Mouse (Mus musculus) liver, adult 2 months (tissue): ENCODE measurements around the gene Rubcnl. TPM values are rescaled to one million over a fixed set of nuclear protein-coding genes. Genes with fewer than 3 reads are reported as not detected.

ENCODE experiments used
- DNase-seq: peaks from one replicate; pipeline ENCODE4 v3.0.0-alpha.2; 2011; ENCODE audit warnings: low read depth, low spot score; ENCODE audit errors: extremely low read depth
- H3K27ac ChIP-seq: fragments of 200-500 bp; replicated peaks from 2 replicates; pipeline ENCODE4 v1.5.1; 2012; ENCODE audit warnings: low read depth, mild to moderate bottlenecking, control low read depth, inconsistent platforms, low read length; ENCODE audit not compliant: insufficient read depth
- H3K27me3 ChIP-seq: fragments of 200-500 bp; 2 replicates; pipeline ENCODE4 v1.6.1; 2012; ENCODE audit warnings: mild to moderate bottlenecking, moderate library complexity, low read length, inconsistent platforms; ENCODE audit not compliant: control insufficient read depth, insufficient read depth
- H3K36me3 ChIP-seq: fragments of 200-500 bp; 2 replicates; pipeline ENCODE4 v1.6.1; 2012; ENCODE audit warnings: low read length, inconsistent platforms; ENCODE audit not compliant: control insufficient read depth, insufficient read depth
- H3K4me1 ChIP-seq: fragments of 200-500 bp; 2 replicates; pipeline ENCODE4 v1.6.1; 2011; ENCODE audit warnings: low read length; ENCODE audit not compliant: control insufficient read depth, insufficient read depth
- H3K4me3 ChIP-seq: fragments of 200-500 bp; 2 replicates; pipeline ENCODE4 v1.5.1; 2011; ENCODE audit warnings: low read depth, mild to moderate bottlenecking, control low read depth, low read length, moderate library complexity; ENCODE audit not compliant: insufficient read depth
- H3K79me2 ChIP-seq: fragments of 200-500 bp; 2 replicates; pipeline ENCODE4 v1.6.1; 2012; ENCODE audit warnings: inconsistent platforms, mild to moderate bottlenecking, low read length, moderate library complexity; ENCODE audit not compliant: control insufficient read depth, insufficient read depth
- H3K9ac ChIP-seq: fragments of 200-500 bp; 2 replicates; pipeline ENCODE4 v1.6.1; 2012; ENCODE audit warnings: low read depth, mild to moderate bottlenecking, control low read depth, inconsistent platforms, low read length
- CTCF ChIP-seq: fragments of 200-500 bp; IDR thresholded peaks from 2 replicates; pipeline ENCODE4 v1.5.1; 2011; ENCODE audit warnings: low read depth, low read length, control low read depth
- POLR2A ChIP-seq: fragments of 200-500 bp; IDR thresholded peaks from 2 replicates; pipeline ENCODE4 v1.6.1; 2011; ENCODE audit warnings: low read length, control low read depth; ENCODE audit not compliant: insufficient read depth; ENCODE audit errors: extremely low read depth
- WGBS: fragments of 180-500 bp; shearing (Covaris S2); methylation state at CpG from one replicate; pipeline ENCODE4 v1.1.7; 2018; 5-methylcytosine and 5-hydroxymethylcytosine counted together
- polyA plus RNA-seq: library from polyadenylated mRNA; depleted of rRNA; stranded (reverse); fragments of >200 nt; gene quantifications from 2 replicates; pipeline ENCODE4 v1.2.3, GENCODE M21; 2012
- total RNA-seq: library from RNA; depleted of rRNA; stranded (reverse); fragments of >200 nt; gene quantifications from 2 replicates; pipeline ENCODE4 v1.2.3, GENCODE M21; 2014

Rubcnl gene
- total and polyA plus RNA-seq, 2 experiments = 0.21 to 1.1 TPM

GRCm38 (mm10) chr14:75052451-75052850 is 36.6 kb downstream of the Rubcnl start:
- Histone ChIP-seq H3K27ac (no peak overlapping the region), H3K9ac (no peak overlapping the region), H3K79me2 (no peaks in the 10 kb centered on the region), H3K4me3 (no peak overlapping the region), H3K4me1 (peaks cover 12% of the 10 kb centered on the region; the same call in 1 of the 2 replicates), H3K36me3 (no peaks in the 10 kb centered on the region), H3K27me3 (no peaks in the 10 kb centered on the region)
- DNase-seq = no peak
- 73% methylated on average over 8 of the region's 8 CpGs for WGBS
- TF ChIP-seq POLR2A (no peak), CTCF (peak; percentile 23; the same call in 1 of the 2 replicates)

- Histone ChIP-seq H3K4me1 (peaks cover 12% of the 10 kb centered on the region; the same call in 1 of the 2 replicates), H3K9ac (peak overlapping the region; percentile 26), H3K27ac (peak overlapping the region; percentile 76), H3K4me3 (no peak overlapping the region), H3K27me3 (no peaks in the 10 kb centered on the region), H3K79me2 (no peaks in the 10 kb centered on the region), H3K36me3 (no peaks in the 10 kb centered on the region)
- no peak for TF ChIP-seq CTCF
- TF ChIP-seq POLR2A = no peak
- 33% methylated on average over 14 of the region's 14 CpGs for WGBS
- DNase-seq = peak; percentile 58
These were observed 38.9 kb downstream of the Rubcnl start for GRCm38 (mm10) chr14:75054455-75055343.

- no peaks in the 10 kb centered on the region for H3K27me3 ChIP-seq
- no peak overlapping the region for H3K27ac ChIP-seq
- no peak overlapping the region for H3K9ac ChIP-seq
- H3K79me2 ChIP-seq = no peaks in the 10 kb centered on the region
- WGBS = 71% methylated on average over 9 of the region's 9 CpGs
- peaks cover 12% of the 10 kb centered on the region; the same call in 1 of the 2 replicates for H3K4me1 ChIP-seq
- H3K4me3 ChIP-seq = no peak overlapping the region
- peak; percentile 40 for DNase-seq
- TF ChIP-seq CTCF (no peak), POLR2A (no peak)
- H3K36me3 ChIP-seq = no peaks in the 10 kb centered on the region
These were observed 41.1 kb downstream of the Rubcnl start for GRCm38 (mm10) chr14:75056861-75057431.

- Histone ChIP-seq H3K27me3 (no peaks in the 10 kb centered on the region), H3K4me3 (no peak overlapping the region), H3K9ac (no peak overlapping the region), H3K36me3 (no peaks in the 10 kb centered on the region), H3K27ac (no peak overlapping the region), H3K79me2 (no peaks in the 10 kb centered on the region), H3K4me1 (no peaks in the 10 kb centered on the region)
- WGBS = 30% methylated on average over 8 of the region's 8 CpGs
- peak; percentile 51 for DNase-seq
- TF ChIP-seq POLR2A (no peak), CTCF (peak; percentile 37)
These were observed 44.7 kb downstream of the Rubcnl start for GRCm38 (mm10) chr14:75060562-75060961.

GRCm38 (mm10) chr14:75063936-75064335 is 48.1 kb downstream of the Rubcnl start:
- no peak for TF ChIP-seq POLR2A
- TF ChIP-seq CTCF = no peak
- H3K27me3 ChIP-seq = no peaks in the 10 kb centered on the region
- H3K36me3 ChIP-seq = no peaks in the 10 kb centered on the region
- H3K4me3 ChIP-seq = no peak overlapping the region
- H3K27ac ChIP-seq = no peak overlapping the region
- H3K79me2 ChIP-seq = no peaks in the 10 kb centered on the region
- DNase-seq = no peak
- no peak overlapping the region for H3K9ac ChIP-seq
- WGBS = 96% methylated on average over 8 of the region's 8 CpGs
- no peaks in the 10 kb centered on the region for H3K4me1 ChIP-seq

- Histone ChIP-seq H3K79me2 (no peaks in the 10 kb centered on the region), H3K36me3 (no peaks in the 10 kb centered on the region), H3K4me1 (no peaks in the 10 kb centered on the region), H3K27me3 (no peaks in the 10 kb centered on the region), H3K4me3 (no peak overlapping the region), H3K9ac (no peak overlapping the region), H3K27ac (no peak overlapping the region)
- TF ChIP-seq CTCF (no peak), POLR2A (no peak)
- 83% methylated on average over 7 of the region's 7 CpGs for WGBS
- no peak for DNase-seq
These were observed 48.7 kb downstream of the Rubcnl start for GRCm38 (mm10) chr14:75064520-75064919.
